Mouse (Mus musculus) limb, embryonic 14.5 days (tissue): ENCODE data around the gene Zfp511. TPM values are rescaled to one million over a fixed set of nuclear protein-coding genes. Genes with fewer than 3 reads are reported as not detected.

Experiments used
- ATAC-seq: fragments of 200-750 bp; cut with Nextera tagmentation; 2 replicates; pipeline ENCODE4 v1.8.0; 2017; ENCODE audit warnings: low read depth, moderate number of reproducible peaks, moderate TSS enrichment; ENCODE audit not compliant: low FRiP score
- DNase-seq: peaks from one replicate; pipeline ENCODE4 v3.0.0-alpha.2; 2015; ENCODE audit warnings: low spot score
- H3K27ac ChIP-seq: fragments of 300-500 bp; sonication (generic); replicated peaks from 2 replicates; pipeline ENCODE4 v1.5.1; 2014; ENCODE audit warnings: low read depth, mild to moderate bottlenecking, low read length, moderate library complexity, mixed read lengths
- H3K27me3 ChIP-seq: fragments of 300-500 bp; sonication (generic); 2 replicates; pipeline ENCODE4 v1.6.1; 2014; ENCODE audit warnings: low read length, mixed read lengths; ENCODE audit not compliant: control insufficient read depth, insufficient read depth
- H3K36me3 ChIP-seq: fragments of 300-500 bp; sonication (generic); 2 replicates; pipeline ENCODE4 v1.6.1; 2014; ENCODE audit warnings: mild to moderate bottlenecking, low read length, moderate library complexity, mixed read lengths; ENCODE audit not compliant: control insufficient read depth, insufficient read depth
- H3K4me1 ChIP-seq: fragments of 300-500 bp; sonication (generic); 2 replicates; pipeline ENCODE4 v1.6.1; 2014; ENCODE audit warnings: antibody characterized with exemption, low read length, mixed read lengths; ENCODE audit not compliant: control insufficient read depth, insufficient read depth
- H3K4me2 ChIP-seq: fragments of 300-500 bp; sonication (generic); replicated peaks from 2 replicates; pipeline ENCODE4 v1.6.1; 2014; ENCODE audit warnings: low read depth, mild to moderate bottlenecking, low read length, moderate library complexity; ENCODE audit not compliant: severe bottlenecking
- H3K4me3 ChIP-seq: fragments of 300-500 bp; sonication (generic); replicated peaks from 2 replicates; pipeline ENCODE4 v1.5.1; 2014; ENCODE audit warnings: low read length
- H3K9ac ChIP-seq: fragments of 300-500 bp; sonication (generic); 2 replicates; pipeline ENCODE4 v1.6.1; 2014; ENCODE audit warnings: mild to moderate bottlenecking, low read depth, low read length, moderate library complexity; ENCODE audit not compliant: severe bottlenecking
- H3K9me3 ChIP-seq: fragments of 300-500 bp; sonication (generic); 2 replicates; pipeline ENCODE4 v1.6.1; 2016; ENCODE audit warnings: low read length; ENCODE audit not compliant: control insufficient read depth
- POLR2A ChIP-seq: fragments of 200-500 bp; IDR thresholded peaks from 2 replicates; pipeline ENCODE4 v1.8.0; 2012; ENCODE audit warnings: inconsistent platforms, mild to moderate bottlenecking, moderate library complexity, borderline replicate concordance; ENCODE audit not compliant: insufficient read depth, insufficient read length; ENCODE audit errors: extremely low read depth
- WGBS: fragments of 180-500 bp; shearing (Covaris S2); extraction: QIAGEN DNeasy Blood & Tissue Kit; methylation state at CpG from one replicate; pipeline ENCODE4 v1.1.7; 2014; 5-methylcytosine and 5-hydroxymethylcytosine counted together
- polyA plus RNA-seq, 2 experiments: library from polyadenylated mRNA; depleted of rRNA in 1 of 2; stranded (reverse) in 1 of 2; unstranded in 1 of 2; fragments of >200 nt; fragmentation: Nextera tagmentation in 1 of 2; extraction: Ambion mirVana in 1 of 2; gene quantifications; 2 replicates each; pipeline versions ENCODE4 v1.2.1 to v1.2.3; 2012 to 2014

Zfp511 gene
- polyA plus RNA-seq, 2 experiments, result 37.2 to 58.3 TPM

GRCm38 (mm10) chr7:140006861-140007611 is 29.2 kb upstream of the Zfp511 start:
- Histone ChIP-seq H3K4me3 (no peak overlapping the region), H3K4me2 (no peak overlapping the region), H3K9ac (no peak overlapping the region), H3K36me3 (peaks cover 77% of the 10 kb centered on the region), H3K4me1 (no peaks in the 10 kb centered on the region), H3K27me3 (no peaks in the 10 kb centered on the region), H3K9me3 (no peaks in the 10 kb centered on the region), H3K27ac (no peak overlapping the region)
- 92% methylated on average over 9 of the region's 9 CpGs for WGBS
- no peak for ATAC-seq
- TF ChIP-seq POLR2A, result no peak
- no peak for DNase-seq

DNA sequence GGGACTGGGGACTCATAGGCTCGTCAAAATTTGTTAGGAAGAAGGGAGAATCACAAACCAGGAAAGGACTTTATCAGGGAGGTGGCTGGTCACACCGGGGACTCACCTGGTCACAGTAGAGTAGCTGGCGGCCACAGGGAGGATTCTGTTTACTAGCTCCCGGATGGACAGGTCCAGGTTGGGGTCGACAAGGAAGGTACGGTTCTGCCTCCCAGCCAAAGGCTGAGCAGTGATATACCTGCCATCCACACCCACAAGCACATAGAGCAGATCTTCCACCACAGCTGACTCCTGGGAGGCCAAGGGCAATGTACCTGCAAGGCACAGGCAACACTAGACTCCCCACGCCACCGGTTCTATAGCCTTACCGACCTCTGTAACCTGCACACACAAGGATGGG is 28.4 kb upstream of the Zfp511 start:
- no peak overlapping the region for H3K4me2 ChIP-seq
- H3K36me3 ChIP-seq, result peaks cover 72% of the 10 kb centered on the region
- no peaks in the 10 kb centered on the region for H3K9me3 ChIP-seq
- H3K4me3 ChIP-seq, result no peak overlapping the region
- DNase-seq (no peak), ATAC-seq (no peak)
- WGBS, result 95% methylated on average over 9 of the region's 9 CpGs
- H3K27me3 ChIP-seq, result no peaks in the 10 kb centered on the region
- no peak overlapping the region for H3K9ac ChIP-seq
- H3K4me1 ChIP-seq, result no peaks in the 10 kb centered on the region
- H3K27ac ChIP-seq, result no peak overlapping the region
- no peak for TF ChIP-seq POLR2A

GRCm38 (mm10) chr7:140011336-140011735 is 24.9 kb upstream of the Zfp511 start:
- ATAC-seq (no peak), DNase-seq (no peak)
- Histone ChIP-seq H3K9me3 (no peaks in the 10 kb centered on the region), H3K4me1 (no peaks in the 10 kb centered on the region), H3K27ac (no peak overlapping the region), H3K4me2 (no peak overlapping the region), H3K4me3 (no peak overlapping the region), H3K36me3 (peaks cover 40% of the 10 kb centered on the region), H3K9ac (no peak overlapping the region), H3K27me3 (no peaks in the 10 kb centered on the region)
- no peak for TF ChIP-seq POLR2A
- 96% methylated on average over 17 of the region's 17 CpGs for WGBS

GRCm38 (mm10) chr7:140031771-140032170 is 4.4 kb upstream of the Zfp511 start:
- H3K27ac ChIP-seq, result no peak overlapping the region
- DNase-seq (no peak), ATAC-seq (no peak)
- H3K4me2 ChIP-seq, result no peak overlapping the region
- no peak overlapping the region for H3K4me3 ChIP-seq
- no peaks in the 10 kb centered on the region for H3K27me3 ChIP-seq
- H3K36me3 ChIP-seq, result peaks cover 55% of the 10 kb centered on the region
- peaks cover 8% of the 10 kb centered on the region; the same call in 1 of the 2 replicates for H3K4me1 ChIP-seq
- TF ChIP-seq POLR2A, result no peak
- WGBS, result 92% methylated on average over 12 of the region's 12 CpGs
- no peaks in the 10 kb centered on the region for H3K9me3 ChIP-seq
- H3K9ac ChIP-seq, result no peak overlapping the region

GRCm38 (mm10) chr7:140032366-140032765 is 3.8 kb upstream of the Zfp511 start:
- 96% methylated on average over 10 of the region's 10 CpGs for WGBS
- Histone ChIP-seq H3K4me1 (peaks cover 14% of the 10 kb centered on the region; the same call in 1 of the 2 replicates), H3K4me3 (no peak overlapping the region), H3K9me3 (no peaks in the 10 kb centered on the region), H3K27me3 (no peaks in the 10 kb centered on the region), H3K4me2 (no peak overlapping the region), H3K27ac (no peak overlapping the region), H3K36me3 (peaks cover 55% of the 10 kb centered on the region), H3K9ac (no peak overlapping the region)
- no peak for ATAC-seq
- no peak for TF ChIP-seq POLR2A
- DNase-seq, result no peak

DNA sequence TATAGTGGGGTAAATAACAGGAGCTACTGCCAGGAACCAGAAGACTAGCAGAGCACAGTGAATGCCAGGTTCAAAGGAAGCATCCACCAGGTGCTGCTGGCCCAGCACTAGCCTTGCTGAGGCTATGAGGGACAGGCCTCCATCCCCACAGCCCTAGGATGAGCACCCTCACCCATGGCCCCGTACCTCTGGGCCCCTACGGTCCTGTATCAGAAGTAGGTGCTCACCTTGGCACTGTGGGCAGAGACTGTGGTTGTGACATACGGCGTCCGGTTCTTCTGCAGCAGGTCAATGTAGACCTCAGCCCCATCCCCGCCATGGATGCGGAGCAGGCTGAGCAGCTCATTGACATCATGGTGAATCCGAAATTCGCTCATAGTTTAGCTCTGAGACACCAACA is 2.8 kb upstream of the Zfp511 start:
- ATAC-seq (no peak), DNase-seq (no peak)
- 97% methylated on average over 9 of the region's 9 CpGs for whole genome bisulfite sequencing
- H3K36me3 ChIP-seq, result peaks cover 50% of the 10 kb centered on the region
- no peak overlapping the region for H3K9ac ChIP-seq
- no peak for TF ChIP-seq POLR2A
- no peaks in the 10 kb centered on the region for H3K27me3 ChIP-seq
- no peak overlapping the region for H3K27ac ChIP-seq
- no peak overlapping the region for H3K4me2 ChIP-seq
- H3K4me1 ChIP-seq, result peaks cover 14% of the 10 kb centered on the region; the same call in 1 of the 2 replicates
- H3K9me3 ChIP-seq, result no peaks in the 10 kb centered on the region
- no peak overlapping the region for H3K4me3 ChIP-seq
